8 mouse cellular contexts compared by ENCODE assay signal in genomic region chr11:75534286-75535033, GRCm38 (mm10). TPM values are rescaled to one million over a fixed set of nuclear protein-coding genes. Genes with fewer than 3 reads are reported as not detected.
DNase-seq lines count a peak whose midpoint lies in the region; ATAC-seq and TF ChIP-seq lines count a peak whose summit lies in the region.

No protein-coding gene starts in this region.

- TF ChIP-seq EP300 in liver, embryonic 14.5 days (IDR thresholded peaks at IDR 0.05; ENCODE audit: low read depth): no peak

- H3K27me3 ChIP-seq in cerebellum, adult 2 months (ENCODE audit: control insufficient read depth, insufficient read depth, low read length): no peaks in the 10 kb centered on the region
- no peaks in the 10 kb centered on the region for H3K27me3 ChIP-seq in hindbrain, embryonic 12.5 days
- peaks cover 2% of the 10 kb centered on the region; the same call in 1 of the 2 replicates for H3K27me3 ChIP-seq in liver, embryonic 14.5 days (ENCODE audit: control insufficient read depth, insufficient read depth, low read length)

- TF ChIP-seq POLR2A in cerebellum, adult 2 months (IDR thresholded peaks at IDR 0.05; ENCODE audit: borderline replicate concordance, insufficient read depth, low read length): no peak

- H3K9ac ChIP-seq in hindbrain, embryonic 12.5 days: 0 out of 2 replicates have a peak overlapping the region, but pooled peaks have one; percentile 10
- H3K9ac ChIP-seq in liver, embryonic 14.5 days (replicated peaks): no peak overlapping the region

- peak overlapping the region; percentile 29; the same call in 1 of the 2 replicates for H3K4me2 ChIP-seq in hindbrain, embryonic 12.5 days (replicated peaks)
- H3K4me2 ChIP-seq in liver, embryonic 14.5 days (ENCODE audit: low read depth): peak overlapping the region; percentile 97; the same call in 1 of the 2 replicates

- no peak for ATAC-seq in hindbrain, embryonic 12.5 days (ENCODE audit: low FRiP score)
- ATAC-seq in liver, embryonic 14.5 days (ENCODE audit: insufficient read depth): no peak

- H3K36me3 ChIP-seq in hindbrain, embryonic 12.5 days: no peaks in the 10 kb centered on the region
- H3K36me3 ChIP-seq in liver, embryonic 14.5 days (replicated peaks; ENCODE audit: control insufficient read depth, insufficient read depth, low read depth): no peaks in the 10 kb centered on the region

- H3K27ac ChIP-seq in cerebellum, adult 2 months (ENCODE audit: insufficient read depth, low read length): peak overlapping the region; percentile 66
- peak overlapping the region; percentile 48; the same call in 1 of the 2 replicates for H3K27ac ChIP-seq in left cerebral cortex, adult 2 months
- H3K27ac ChIP-seq in hindbrain, embryonic 12.5 days: no peak overlapping the region
- H3K27ac ChIP-seq in liver, embryonic 14.5 days: no peak overlapping the region

- DNase-seq in cerebellum, adult 2 months: peak; percentile 58 to 61
- DNase-seq in cerebellum, adult 11-12 months: no peak
- DNase-seq in left cerebral cortex, adult 2 months (ENCODE audit: extremely low spot score in 1 of 2, low spot score in 2 of 2): no peak
- DNase-seq in left cerebral cortex, adult 11 months (ENCODE audit: low spot score): no peak
- no peak for DNase-seq in liver, embryonic 14.5 days (ENCODE audit: low read depth in 3 of 3, low spot score in 3 of 3)
- DNase-seq in gastrocnemius, adult 8-10 months (ENCODE audit: low spot score in 2 of 2): no peak
- no peak for DNase-seq in gastrocnemius, postnatal 36 days

- no peak for TF ChIP-seq CTCF in cerebellum, adult 2 months (IDR thresholded peaks at IDR 0.05; ENCODE audit: borderline replicate concordance, insufficient read depth, low read depth, low read length)
- no peak for TF ChIP-seq CTCF in left cerebral cortex, adult 2 months (IDR thresholded peaks at IDR 0.05)
- no peak for TF ChIP-seq CTCF in liver, embryonic 14.5 days (IDR thresholded peaks at IDR 0.05; ENCODE audit: low read depth)

- no peaks in the 10 kb centered on the region for H3K9me3 ChIP-seq in hindbrain, embryonic 12.5 days (replicated peaks)
- no peaks in the 10 kb centered on the region for H3K9me3 ChIP-seq in liver, embryonic 14.5 days (ENCODE audit: control insufficient read depth, low read length)

- peaks cover 37% of the 10 kb centered on the region for H3K4me1 ChIP-seq in cerebellum, adult 2 months (ENCODE audit: control insufficient read depth, insufficient read depth, low read length)
- H3K4me1 ChIP-seq in hindbrain, embryonic 12.5 days: peaks cover 46% of the 10 kb centered on the region
- peaks cover 5 to 18% of the 10 kb centered on the region in 2 experiments for H3K4me1 ChIP-seq in liver, embryonic 14.5 days (replicated peaks; ENCODE audit: control insufficient read depth in 2 of 2, insufficient read depth in 2 of 2, low read length in 1 of 2)

- WGBS in cerebellum, adult 2 months: 17% methylated on average over 4 of the region's 4 CpGs
- 63% methylated on average over 4 of the region's 4 CpGs for WGBS in hindbrain, embryonic 12.5 days
- WGBS in liver, embryonic 14.5 days (ENCODE audit: insufficient replicate concordance): 40% methylated on average over 4 of the region's 4 CpGs

- intact Hi-C loops in left cerebral cortex, adult 2 months (cut with DNase I): no loop called here
- intact Hi-C loops in gastrocnemius, postnatal 36 days (cut with DNase I): no loop called here

- H3K4me3 ChIP-seq in cerebellum, adult 2 months (replicated peaks; ENCODE audit: insufficient read depth, low read depth, low read length): peak overlapping the region; percentile 45
- H3K4me3 ChIP-seq in left cerebral cortex, adult 2 months: no peak overlapping the region; the same call in 1 of the 2 replicates
- no peak overlapping the region for H3K4me3 ChIP-seq in hindbrain, embryonic 12.5 days
- H3K4me3 ChIP-seq in liver, embryonic 14.5 days (ENCODE audit: insufficient read depth in 1 of 2, low read depth in 2 of 2, low read length in 2 of 2): no peak overlapping the region

RNA-seq across cellular contexts. Expression of gene Slc43a2, which starts 3.0 kb away (rescaled TPM):
- 57.4 and 67.1 TPM in 2 replicates for polyA plus RNA-seq in cerebellum, adult 2 months (2012; rRNA removed)
- total RNA-seq in left cerebral cortex, adult 2 months (2021): 10 to 100 TPM; 56.7 to 57.0 TPM
- 15.9 and 16.5 TPM in 2 replicates for polyA plus RNA-seq in hindbrain, embryonic 12.5 days (2016; fragmentation: Nextera tagmentation; extraction: Ambion mirVana)
- 2.7 and 3.0 TPM in 2 replicates for polyA plus RNA-seq in liver, embryonic 14.5 days (2012; rRNA removed)
- polyA plus RNA-seq in liver, embryonic 14.5 days (2014; fragmentation: Nextera tagmentation; extraction: Ambion mirVana): 2.4 and 2.8 TPM in 2 replicates
- total RNA-seq in gastrocnemius, adult 8-10 months (2022): 10 to 100 TPM; 22.0 to 28.2 (median 24.4) TPM
- 10 to 100 TPM; 17.6 to 26.9 TPM for total RNA-seq in gastrocnemius, postnatal 36 days (2021)

RNA-seq across cellular contexts. Expression of gene Scarf1, which starts 21.1 kb away (rescaled TPM):
- polyA plus RNA-seq in cerebellum, adult 2 months (2012; rRNA removed): 3.3 and 3.4 TPM in 2 replicates
- 1 to 10 TPM; 1.3 to 1.6 TPM for total RNA-seq in left cerebral cortex, adult 2 months (2021)
- 5.7 and 5.8 TPM in 2 replicates for polyA plus RNA-seq in hindbrain, embryonic 12.5 days (2016; fragmentation: Nextera tagmentation; extraction: Ambion mirVana)
- 2.4 and 2.6 TPM in 2 replicates for polyA plus RNA-seq in liver, embryonic 14.5 days (2012; rRNA removed)
- 1.1 and 2.0 TPM in 2 replicates for polyA plus RNA-seq in liver, embryonic 14.5 days (2014; fragmentation: Nextera tagmentation; extraction: Ambion mirVana)
- 1 to 10 TPM; 1.6 to 2.8 (median 2.1) TPM for total RNA-seq in gastrocnemius, adult 8-10 months (2022)
- total RNA-seq in gastrocnemius, postnatal 36 days (2021): 1 to 10 TPM; 2.8 to 3.1 TPM

RNA-seq across cellular contexts. Expression of gene Rilp, which starts 24.6 kb away (rescaled TPM):
- polyA plus RNA-seq in cerebellum, adult 2 months (2012; rRNA removed): 5.4 and 5.7 TPM in 2 replicates
- total RNA-seq in left cerebral cortex, adult 2 months (2021): 1 to 10 TPM in 1 of 2 experiments, under 1 TPM in 1; 0.91 to 1.4 TPM
- polyA plus RNA-seq in hindbrain, embryonic 12.5 days (2016; fragmentation: Nextera tagmentation; extraction: Ambion mirVana): 0.68 and 0.75 TPM in 2 replicates
- polyA plus RNA-seq in liver, embryonic 14.5 days (2012; rRNA removed): 1.6 and 1.7 TPM in 2 replicates
- 2.0 and 2.4 TPM in 2 replicates for polyA plus RNA-seq in liver, embryonic 14.5 days (2014; fragmentation: Nextera tagmentation; extraction: Ambion mirVana)
- total RNA-seq in gastrocnemius, adult 8-10 months (2022): 10 to 100 TPM; 28.7 to 34.0 (median 30.9) TPM
- total RNA-seq in gastrocnemius, postnatal 36 days (2021): 10 to 100 TPM; 39.1 to 40.1 TPM

RNA-seq across cellular contexts. Expression of gene Prpf8, which starts 47.8 kb away (rescaled TPM):
- 110 and 123 TPM in 2 replicates for polyA plus RNA-seq in cerebellum, adult 2 months (2012; rRNA removed)
- 100 to 1,000 TPM; 133 to 138 TPM for total RNA-seq in left cerebral cortex, adult 2 months (2021)
- 68.9 and 74.2 TPM in 2 replicates for polyA plus RNA-seq in hindbrain, embryonic 12.5 days (2016; fragmentation: Nextera tagmentation; extraction: Ambion mirVana)
- 34.2 and 38.1 TPM in 2 replicates for polyA plus RNA-seq in liver, embryonic 14.5 days (2012; rRNA removed)
- 34.2 and 42.2 TPM in 2 replicates for polyA plus RNA-seq in liver, embryonic 14.5 days (2014; fragmentation: Nextera tagmentation; extraction: Ambion mirVana)
- total RNA-seq in gastrocnemius, adult 8-10 months (2022): 10 to 100 TPM; 73.7 to 90.1 (median 78.3) TPM
- total RNA-seq in gastrocnemius, postnatal 36 days (2021): 10 to 100 TPM; 56.1 to 64.1 TPM

RNA-seq across cellular contexts. Expression of gene Pitpna, which starts 53.4 kb away (rescaled TPM):
- polyA plus RNA-seq in cerebellum, adult 2 months (2012; rRNA removed): 295 and 319 TPM in 2 replicates
- total RNA-seq in left cerebral cortex, adult 2 months (2021): 100 to 1,000 TPM; 329 to 332 TPM
- polyA plus RNA-seq in hindbrain, embryonic 12.5 days (2016; fragmentation: Nextera tagmentation; extraction: Ambion mirVana): 116 and 125 TPM in 2 replicates
- polyA plus RNA-seq in liver, embryonic 14.5 days (2012; rRNA removed): 18.1 and 25.5 TPM in 2 replicates
- 32.3 and 35.4 TPM in 2 replicates for polyA plus RNA-seq in liver, embryonic 14.5 days (2014; fragmentation: Nextera tagmentation; extraction: Ambion mirVana)
- 100 to 1,000 TPM; 153 to 214 (median 207) TPM for total RNA-seq in gastrocnemius, adult 8-10 months (2022)
- total RNA-seq in gastrocnemius, postnatal 36 days (2021): 100 to 1,000 TPM; 186 to 223 TPM

Comparison
In these comparisons a context has a peak if more than half of its experiments do, and no peak if none do; other contexts are left out.
1. DNase-seq: peak in cerebellum, adult 2 months (2 of 2); none in cerebellum, adult 11-12 months (single experiment), left cerebral cortex, adult 2 months (0 of 2), left cerebral cortex, adult 11 months (single experiment), liver, embryonic 14.5 days (0 of 3), gastrocnemius, adult 8-10 months (0 of 2) and gastrocnemius, postnatal 36 days (0 of 2).
2. H3K27ac ChIP-seq: peak in cerebellum, adult 2 months (single experiment) and left cerebral cortex, adult 2 months (single experiment); none in hindbrain, embryonic 12.5 days (single experiment) and liver, embryonic 14.5 days (single experiment).
3. RNA of gene Rilp, which starts 24.6 kb away (total RNA-seq): 39.1 to 40.1 TPM in gastrocnemius, postnatal 36 days and 28.7 to 34.0 TPM in gastrocnemius, adult 8-10 months; 0.91 to 1.4 TPM in left cerebral cortex, adult 2 months; every median in the first group is over 10 times any median in the second.